Mouse (Mus musculus): Measurements from ENCODE around the gene Rad50. TPM values are rescaled to one million over a fixed set of nuclear protein-coding genes. Genes with fewer than 3 reads are reported as not detected.

Gene Rad50
- total RNA-seq, 1 experiment from 2014 or later, result 45.6 TPM

- no peak for ATAC-seq (replicated peaks; ENCODE audit: insufficient number of reproducible peaks, low FRiP score, low TSS enrichment, poor library complexity, severe bottlenecking)
Measured at GRCm38 (mm10) chr11:53642744-53643279, 64.3 kb downstream of the Rad50 start.

- no peak for ATAC-seq (replicated peaks; ENCODE audit: insufficient number of reproducible peaks, low FRiP score, low TSS enrichment, poor library complexity, severe bottlenecking)
Measured at GRCm38 (mm10) chr11:53637803-53638260, 69.3 kb downstream of the Rad50 start.

GRCm38 (mm10) chr11:53637046-53637802 is 69.9 kb downstream of the Rad50 start:
- ATAC-seq (replicated peaks; ENCODE audit: insufficient number of reproducible peaks, low FRiP score, low TSS enrichment, poor library complexity, severe bottlenecking), result no peak

- no peak for ATAC-seq (replicated peaks; ENCODE audit: insufficient number of reproducible peaks, low FRiP score, low TSS enrichment, poor library complexity, severe bottlenecking)
Measured at GRCm38 (mm10) chr11:53636183-53636646, 70.9 kb downstream of the Rad50 start.

GRCm38 (mm10) chr11:53635590-53636182 is 71.4 kb downstream of the Rad50 start:
- no peak for ATAC-seq (replicated peaks; ENCODE audit: insufficient number of reproducible peaks, low FRiP score, low TSS enrichment, poor library complexity, severe bottlenecking)

- ATAC-seq (replicated peaks; ENCODE audit: insufficient number of reproducible peaks, low FRiP score, low TSS enrichment, poor library complexity, severe bottlenecking), result no peak
Measured at GRCm38 (mm10) chr11:53634556-53634955, 72.6 kb downstream of the Rad50 start, which contains the start of gene Il13. Gene Il13, minus strand, starts transcription at chr11:53634702.

- ATAC-seq (replicated peaks; ENCODE audit: insufficient number of reproducible peaks, low FRiP score, low TSS enrichment, poor library complexity, severe bottlenecking), result no peak
Measured at GRCm38 (mm10) chr11:53633644-53634043, 73.5 kb downstream of the Rad50 start.

- no peak for ATAC-seq (replicated peaks; ENCODE audit: insufficient number of reproducible peaks, low FRiP score, low TSS enrichment, poor library complexity, severe bottlenecking)
Measured at GRCm38 (mm10) chr11:53632122-53632733, 74.9 kb downstream of the Rad50 start.

GRCm38 (mm10) chr11:53627859-53628258 is 79.3 kb downstream of the Rad50 start:
- peak; percentile 51 for ATAC-seq (replicated peaks; ENCODE audit: insufficient number of reproducible peaks, low FRiP score, low TSS enrichment, poor library complexity, severe bottlenecking)

GRCm38 (mm10) chr11:53626802-53627373 is 80.2 kb downstream of the Rad50 start:
- ATAC-seq (replicated peaks; ENCODE audit: insufficient number of reproducible peaks, low FRiP score, low TSS enrichment, poor library complexity, severe bottlenecking), result no peak

- no peak for ATAC-seq (replicated peaks; ENCODE audit: insufficient number of reproducible peaks, low FRiP score, low TSS enrichment, poor library complexity, severe bottlenecking)
Measured at GRCm38 (mm10) chr11:53624124-53624523, 83.0 kb downstream of the Rad50 start.

GRCm38 (mm10) chr11:53623573-53623972 is 83.5 kb downstream of the Rad50 start:
- peak; percentile 42 for ATAC-seq (replicated peaks; ENCODE audit: insufficient number of reproducible peaks, low FRiP score, low TSS enrichment, poor library complexity, severe bottlenecking)

GRCm38 (mm10) chr11:53622440-53622806 is 84.7 kb downstream of the Rad50 start:
- no peak for ATAC-seq (replicated peaks; ENCODE audit: insufficient number of reproducible peaks, low FRiP score, low TSS enrichment, poor library complexity, severe bottlenecking)

GRCm38 (mm10) chr11:53621582-53622439 is 85.3 kb downstream of the Rad50 start:
- ATAC-seq (replicated peaks; ENCODE audit: insufficient number of reproducible peaks, low FRiP score, low TSS enrichment, poor library complexity, severe bottlenecking), result no peak

- ATAC-seq (replicated peaks; ENCODE audit: insufficient number of reproducible peaks, low FRiP score, low TSS enrichment, poor library complexity, severe bottlenecking), result no peak
Measured at GRCm38 (mm10) chr11:53620094-53620493, 87.0 kb downstream of the Rad50 start.

- no peak for ATAC-seq (replicated peaks; ENCODE audit: insufficient number of reproducible peaks, low FRiP score, low TSS enrichment, poor library complexity, severe bottlenecking)
Measured at GRCm38 (mm10) chr11:53619428-53619827, 87.7 kb downstream of the Rad50 start.

GRCm38 (mm10) chr11:53618619-53619198 is 88.4 kb downstream of the Rad50 start, which contains the start of gene Il4:
Gene Il4, minus strand, starts transcription at chr11:53618669.
- ATAC-seq (replicated peaks; ENCODE audit: insufficient number of reproducible peaks, low FRiP score, low TSS enrichment, poor library complexity, severe bottlenecking), result no peak

GRCm38 (mm10) chr11:53617562-53618109 is 89.5 kb downstream of the Rad50 start:
- no peak for ATAC-seq (replicated peaks; ENCODE audit: insufficient number of reproducible peaks, low FRiP score, low TSS enrichment, poor library complexity, severe bottlenecking)

All from monocyte, adult 5-6 weeks (primary cell).